Mouse (Mus musculus): ENCODE results near the gene Stk17b.
A peak's percentile ranks its signal among the peaks of the same experiment; 100 is the strongest.

The Stk17b gene

DNA sequence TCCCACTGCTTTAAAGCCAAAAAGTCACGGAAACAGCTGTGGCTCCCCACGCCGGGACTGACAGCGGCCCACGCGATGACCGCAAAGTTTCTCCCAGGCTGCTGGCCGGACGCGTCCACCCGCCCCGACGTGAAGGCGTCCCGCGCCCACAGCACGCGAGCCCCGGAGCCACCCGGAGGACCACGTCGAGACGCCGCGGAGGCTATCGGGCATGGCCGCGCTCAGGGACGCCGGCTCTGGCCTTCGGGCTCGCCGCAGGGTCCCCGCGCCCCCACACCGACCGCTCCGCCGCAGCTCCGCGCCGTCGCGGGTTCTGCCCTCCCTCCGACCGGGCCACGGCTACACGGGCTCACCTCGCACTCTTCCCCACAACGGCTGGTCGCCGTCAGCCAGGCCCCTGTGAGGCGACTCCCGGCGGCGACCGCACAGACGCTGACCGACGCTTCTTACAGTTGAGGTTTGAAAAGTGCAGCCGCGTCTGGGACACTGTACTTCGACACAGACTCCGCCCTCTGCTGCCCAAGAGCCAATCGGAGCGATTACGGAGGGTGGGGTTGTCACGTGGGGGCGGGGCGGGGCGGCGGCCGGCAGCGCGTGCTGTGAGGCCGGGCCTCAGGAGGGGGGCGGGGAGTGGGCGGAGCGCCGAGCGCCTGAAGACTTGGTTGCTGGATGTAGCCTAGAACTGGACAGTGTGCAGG is at the start of gene Stk17b:
TSS of gene Stk17b (minus strand) at position 504 of the 698 bp plus-strand sequence.
- DNase-seq (ENCODE audit: low spot score): peak; percentile 54

DNA sequence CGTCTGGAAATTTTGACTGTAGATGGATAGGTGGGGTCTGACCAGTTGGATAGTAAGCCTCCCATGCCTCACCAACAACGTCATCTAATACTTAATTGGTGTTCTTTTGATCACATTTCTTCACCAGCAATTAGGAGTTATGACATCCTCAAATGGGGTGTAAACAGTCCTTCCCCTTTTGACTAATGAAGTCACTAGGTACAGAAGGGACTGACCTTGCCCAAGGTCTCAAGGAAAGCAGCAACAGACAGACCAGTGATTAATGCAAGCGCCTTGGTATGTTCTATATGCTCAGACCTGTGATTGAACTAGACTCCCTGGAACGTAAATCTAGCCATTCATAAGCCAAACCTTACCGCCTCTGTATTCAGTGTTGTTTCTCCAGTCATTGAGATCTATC is 45.3 kb upstream of the Stk17b start:
- DNase-seq (ENCODE audit: low spot score): no peak

DNA sequence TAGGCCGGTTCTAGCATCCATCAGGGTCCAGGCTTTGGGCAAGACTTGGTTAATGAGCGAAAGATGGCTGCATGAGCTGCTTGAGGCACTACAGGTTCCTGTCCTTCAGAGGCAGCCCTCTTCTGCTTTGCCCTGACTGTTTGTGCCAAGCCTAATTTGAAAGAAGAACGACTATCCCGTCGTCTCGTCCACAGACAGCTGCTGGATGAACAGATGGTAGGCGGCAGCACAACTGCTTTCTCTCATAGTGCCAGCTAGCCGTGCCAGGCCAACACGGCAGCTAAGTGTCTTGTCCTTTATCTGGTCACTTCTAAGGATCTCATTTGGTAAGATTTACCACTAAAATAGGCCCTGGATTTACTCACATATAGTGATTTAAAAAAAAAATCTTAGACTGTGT is 44.1 kb upstream of the Stk17b start:
- no peak for DNase-seq (ENCODE audit: low spot score)

DNA sequence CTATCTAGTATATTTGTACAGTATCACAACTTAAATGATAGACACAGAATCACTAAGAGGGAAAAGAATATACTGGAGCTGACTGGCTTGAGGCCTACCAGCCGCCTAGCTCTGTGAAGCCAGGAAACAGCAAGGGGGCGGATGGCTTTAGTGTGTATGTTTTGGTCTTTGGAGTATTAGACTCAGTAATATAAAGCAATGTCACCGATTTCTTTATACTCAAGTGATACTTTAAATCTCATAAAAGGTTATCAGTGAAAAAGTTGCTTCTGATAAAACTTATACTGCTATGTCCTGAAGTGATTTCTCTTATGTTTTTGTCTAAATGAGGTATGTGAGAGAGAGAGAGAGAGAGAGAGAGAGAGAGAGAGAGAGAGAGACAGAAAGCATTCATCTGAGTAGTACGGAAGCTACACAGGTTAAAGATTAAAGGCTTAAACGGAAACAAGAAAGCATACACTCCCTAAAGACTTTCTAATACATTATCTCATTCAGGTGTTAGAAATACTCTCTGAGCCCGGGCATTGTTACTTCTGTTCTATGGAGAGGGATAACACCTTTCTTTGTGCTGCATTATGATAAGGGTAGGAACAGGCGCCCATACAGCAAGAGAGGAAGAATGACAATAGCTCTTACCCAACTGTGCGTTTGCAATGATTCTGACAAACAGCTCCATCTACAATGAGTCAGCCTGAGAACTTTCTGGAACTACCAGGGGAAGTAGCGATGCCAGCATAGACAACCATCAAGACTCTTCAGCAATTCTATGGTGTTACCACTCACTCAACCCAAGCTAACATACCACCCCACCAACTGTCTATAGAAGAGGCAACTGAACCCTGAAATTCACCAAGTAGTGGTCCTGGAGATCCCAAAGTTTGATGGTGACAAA is 39.7 kb upstream of the Stk17b start:
- DNase-seq (ENCODE audit: low spot score): no peak

DNA sequence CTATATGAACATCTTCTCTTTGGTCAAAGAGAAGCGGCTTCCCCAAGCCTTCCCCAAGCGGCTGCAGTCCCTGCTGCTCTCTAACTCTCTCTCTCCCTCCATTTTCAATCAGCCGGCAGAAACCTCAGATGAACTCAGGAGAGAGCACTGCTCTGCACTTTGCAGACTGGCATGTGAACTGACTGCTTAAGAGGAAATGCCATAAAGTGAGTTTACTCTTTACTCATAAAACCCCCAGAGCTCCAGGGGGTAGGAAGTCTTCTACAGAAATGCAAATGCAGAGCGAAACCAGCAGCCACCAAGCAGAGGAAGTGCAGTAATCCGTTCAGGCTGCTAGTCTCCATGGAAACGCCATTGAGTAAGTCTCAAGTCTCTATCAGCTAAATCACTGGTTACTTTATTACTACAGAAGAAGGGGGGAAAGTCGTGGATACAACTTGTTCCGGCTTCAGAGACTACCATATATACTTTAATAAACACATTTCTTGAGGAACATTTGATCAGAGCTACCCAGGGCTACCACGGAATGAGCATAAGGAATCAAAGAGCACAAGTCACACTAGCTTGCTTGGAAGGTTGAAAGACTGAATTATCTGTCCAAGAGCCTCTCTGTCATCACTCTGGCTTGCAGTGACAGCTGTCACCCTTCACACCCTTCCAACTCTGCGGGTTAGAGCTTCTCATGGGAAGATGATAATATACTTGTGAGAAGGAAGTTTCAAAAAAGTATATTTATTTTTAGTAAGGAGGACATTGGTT is 38.8 kb upstream of the Stk17b start:
- DNase-seq (ENCODE audit: low spot score): peak; percentile 35

DNA sequence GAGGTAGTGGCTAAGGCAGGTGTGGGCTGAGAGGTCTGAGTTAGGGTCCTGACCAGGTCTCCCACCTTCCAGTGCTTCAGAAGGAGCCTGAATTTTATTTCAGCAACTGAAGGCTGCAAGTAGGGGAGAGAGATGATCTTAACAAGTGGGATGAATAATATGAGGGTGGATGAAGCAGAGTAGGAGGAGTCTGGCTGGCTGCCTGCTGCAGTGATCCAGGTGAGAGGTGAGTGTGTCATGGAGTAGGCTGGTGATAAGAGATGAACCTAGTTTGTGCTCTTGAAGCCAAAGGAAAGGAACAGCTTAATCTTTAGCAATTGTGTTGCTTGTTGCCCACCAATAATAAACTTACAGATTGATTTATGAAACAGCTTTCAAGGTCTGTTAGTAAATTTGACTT is 37.0 kb upstream of the Stk17b start:
- no peak for DNase-seq (ENCODE audit: low spot score)

DNA sequence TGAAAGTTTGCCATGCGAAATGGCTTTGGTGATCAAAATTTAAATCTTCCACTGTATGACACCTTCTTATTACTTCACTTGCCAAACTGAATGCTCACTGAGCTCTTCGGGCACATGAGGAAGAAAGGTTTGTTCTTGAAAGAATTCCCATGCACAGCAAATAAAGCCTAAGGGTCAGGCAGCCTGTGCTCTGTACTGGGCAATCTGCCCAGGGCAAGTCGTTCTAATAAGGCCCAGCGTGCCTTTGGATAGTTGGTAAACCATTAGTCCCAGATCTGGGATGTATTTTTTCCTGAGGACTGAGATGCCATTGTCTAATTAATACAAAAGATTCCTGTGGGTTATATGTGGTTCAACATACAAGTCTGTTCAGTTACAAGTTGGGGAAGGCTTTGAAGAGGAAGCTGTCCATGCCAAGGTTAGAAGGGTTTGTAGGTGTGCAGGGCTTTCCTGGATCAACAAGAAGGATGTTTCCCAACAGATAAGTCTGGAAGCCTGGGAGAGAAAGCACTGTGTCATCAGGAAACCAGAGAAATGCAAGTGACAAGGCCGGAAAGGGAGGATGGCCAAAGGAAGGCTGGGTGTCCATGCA is 35.1 kb upstream of the Stk17b start:
- no peak for DNase-seq (ENCODE audit: low spot score)

DNA sequence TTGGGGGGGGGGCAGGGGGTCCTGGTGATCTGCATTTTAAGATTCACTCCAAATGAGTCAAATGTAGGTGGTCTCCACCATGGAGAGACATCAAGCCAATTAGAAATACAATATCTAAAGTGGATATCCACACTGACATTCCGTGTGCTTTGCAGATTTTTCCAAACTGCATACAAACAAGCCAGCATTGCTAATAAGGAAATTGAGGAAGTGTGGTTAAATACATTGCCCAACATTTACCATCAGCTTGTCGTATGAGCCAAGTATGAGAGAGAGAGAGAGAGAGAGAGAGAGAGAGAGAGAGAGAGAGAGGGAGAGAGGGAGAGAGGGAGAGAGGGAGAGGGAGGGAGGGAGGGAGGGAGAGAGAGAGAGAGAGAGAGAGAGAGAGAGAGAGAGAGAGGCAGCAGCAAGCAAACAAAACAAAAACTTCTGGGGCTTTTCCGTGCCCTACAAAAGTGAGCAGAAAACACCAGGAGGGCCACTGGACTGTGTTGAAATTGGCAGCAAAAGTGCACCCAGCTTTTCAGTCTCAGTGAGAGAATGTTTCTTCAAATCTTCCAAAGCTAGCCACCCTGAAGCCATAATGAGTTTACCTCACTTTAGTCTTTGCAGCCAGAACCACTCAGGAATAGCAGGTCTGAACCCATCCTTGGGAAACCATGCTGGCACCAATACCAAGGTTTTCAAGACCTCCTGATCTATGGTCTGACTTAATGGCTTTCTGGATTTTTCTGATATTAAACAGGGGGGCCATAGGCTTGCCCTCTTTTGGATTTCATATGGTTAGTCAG is 33.2 kb upstream of the Stk17b start:
- DNase-seq (ENCODE audit: low spot score): no peak

DNA sequence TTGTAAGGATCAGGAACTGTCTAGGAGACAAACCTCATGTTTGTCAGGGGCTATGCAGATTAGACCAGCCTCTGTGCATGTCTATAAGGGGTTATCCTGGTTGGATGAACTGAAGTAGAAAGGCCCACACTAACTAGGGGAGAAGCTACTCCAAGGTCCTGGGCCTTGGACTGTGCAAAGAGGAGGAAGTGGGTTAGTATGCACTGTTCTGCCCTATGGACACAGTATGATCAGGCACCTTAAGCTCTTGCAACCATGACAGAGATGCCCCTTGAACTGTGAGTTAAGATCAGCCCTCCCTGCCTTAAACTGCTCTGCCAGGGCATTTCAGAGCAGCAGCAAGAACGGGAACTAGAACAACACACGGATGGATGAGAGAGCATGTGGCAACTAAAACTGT is 31.3 kb upstream of the Stk17b start:
- DNase-seq (ENCODE audit: low spot score): no peak

DNA sequence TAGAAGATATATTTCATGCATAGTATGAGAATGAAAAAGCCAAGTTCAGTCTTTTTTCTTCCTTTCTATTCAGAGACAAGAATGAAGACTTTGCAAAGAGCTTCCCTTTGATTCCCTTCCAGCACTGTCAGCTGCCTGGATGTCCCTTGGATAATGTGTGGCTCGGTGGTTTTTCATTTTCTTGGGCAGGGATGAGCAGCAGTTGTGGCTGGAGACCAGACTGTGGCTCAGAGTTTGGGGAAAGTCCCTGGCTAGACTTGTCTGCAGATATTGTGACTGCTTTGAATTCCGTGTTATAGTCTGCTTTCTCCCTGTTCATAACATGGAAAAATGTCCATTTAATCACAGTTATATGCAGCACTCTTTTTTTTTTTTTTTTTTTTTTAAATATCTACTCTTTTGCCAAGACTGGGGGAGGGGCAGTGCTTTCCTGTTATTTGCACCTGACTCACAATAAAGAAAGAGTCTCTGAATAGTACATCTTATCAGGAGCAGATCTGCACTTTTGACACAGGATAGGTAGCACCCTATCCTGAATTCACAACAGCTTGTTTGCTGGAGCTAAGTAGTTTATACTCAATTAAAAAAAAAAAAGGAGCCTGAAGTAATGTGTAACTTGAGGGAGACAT is 29.2 kb upstream of the Stk17b start:
- no peak for DNase-seq (ENCODE audit: low spot score)

DNA sequence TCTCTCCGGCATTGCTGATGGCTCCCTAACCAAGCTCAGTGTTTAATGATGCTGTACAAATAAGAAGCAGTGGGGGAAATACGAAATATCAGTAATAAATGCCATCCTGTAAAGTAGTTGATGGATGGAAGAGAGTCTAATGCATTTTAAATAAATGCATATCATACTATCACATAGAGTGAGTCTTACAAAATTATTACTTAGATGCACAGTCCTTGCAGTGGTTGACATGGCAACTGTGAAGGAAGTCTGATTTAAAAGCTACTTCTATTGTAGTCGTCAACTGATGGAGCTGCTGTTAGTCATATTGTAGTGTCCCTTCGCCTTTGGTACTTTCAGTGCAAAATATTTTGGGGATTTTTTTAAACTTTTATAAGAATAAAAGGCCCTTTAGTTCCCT is 26.9 kb upstream of the Stk17b start:
- DNase-seq (ENCODE audit: low spot score): no peak

DNA sequence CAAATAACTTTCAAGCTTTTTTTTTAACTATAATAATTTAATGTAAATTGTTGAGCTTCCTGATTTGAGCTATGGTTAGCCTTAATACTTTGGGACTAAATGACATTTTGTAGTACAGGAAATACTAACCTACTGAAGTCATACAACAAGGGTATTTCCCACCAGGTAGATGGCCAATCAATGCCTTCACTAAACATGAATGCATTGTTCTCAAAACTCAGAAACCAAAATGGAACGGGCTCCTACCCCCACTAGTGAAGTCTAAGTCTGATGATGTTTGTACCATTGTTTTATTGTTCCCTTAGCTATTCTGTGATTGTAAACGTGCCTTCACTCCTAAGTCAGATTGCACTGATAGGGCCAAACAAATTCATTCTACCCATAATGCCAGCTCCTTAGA is 23.2 kb upstream of the Stk17b start:
- DNase-seq (ENCODE audit: low spot score): no peak

DNA sequence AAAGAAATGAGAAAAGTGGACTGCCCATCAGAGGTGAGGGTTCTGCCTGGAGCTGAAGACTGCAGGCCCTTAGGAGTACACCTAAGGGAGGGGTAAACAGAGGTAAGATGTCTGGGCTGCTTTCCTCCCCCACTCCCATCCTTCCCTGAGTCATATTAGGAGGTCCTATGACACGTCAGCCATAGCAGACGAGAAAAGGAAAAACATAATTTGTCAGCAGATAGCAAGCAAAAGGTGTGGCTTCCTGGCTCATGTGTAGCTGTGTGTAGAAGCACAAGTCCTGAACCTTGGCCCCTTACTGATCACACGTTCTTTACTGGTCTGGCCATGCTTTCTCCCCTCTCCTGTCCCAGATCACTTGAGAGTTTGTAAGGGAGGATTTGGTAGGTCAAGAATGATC is 12.8 kb upstream of the Stk17b start:
- no peak for DNase-seq (ENCODE audit: low spot score)

DNA sequence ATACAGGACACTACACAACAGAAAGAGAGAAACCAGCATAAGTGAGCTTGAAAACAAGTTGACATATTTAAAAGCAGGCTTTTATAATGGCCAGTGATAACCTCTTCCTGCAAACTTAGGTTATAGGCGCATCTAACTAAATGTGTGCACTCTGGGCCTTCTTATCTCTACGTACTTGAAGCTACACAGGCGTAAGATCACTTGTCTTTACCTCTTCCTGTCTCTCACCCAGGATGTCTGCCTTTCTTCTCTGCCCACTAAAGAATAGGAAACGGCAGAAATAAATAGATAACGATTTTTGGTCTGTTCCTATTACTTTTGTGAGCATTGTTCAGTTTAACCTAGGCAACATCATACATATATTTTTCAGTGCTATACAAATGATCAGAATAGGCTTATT is 12.1 kb upstream of the Stk17b start:
- DNase-seq (ENCODE audit: low spot score): no peak

DNA sequence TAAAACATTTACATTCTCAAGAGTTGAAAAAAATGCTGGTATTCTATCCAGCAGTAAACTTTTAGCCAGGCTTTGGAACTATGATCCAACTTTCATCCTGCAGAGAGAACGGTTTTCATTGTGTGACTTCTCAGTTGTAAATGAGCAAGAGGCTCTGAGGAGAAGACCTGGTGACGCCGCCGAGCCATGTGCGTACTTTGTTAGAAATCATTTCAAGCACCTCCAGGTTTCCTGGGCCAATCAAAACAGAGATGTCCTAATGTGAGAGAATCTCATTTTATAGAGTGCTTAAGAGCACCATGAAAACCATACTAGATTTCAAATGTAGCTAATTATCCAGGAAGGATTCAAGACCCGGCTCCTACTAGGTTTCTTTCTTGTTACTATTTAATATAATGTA is 11.2 kb upstream of the Stk17b start:
- DNase-seq (ENCODE audit: low spot score): no peak

DNA sequence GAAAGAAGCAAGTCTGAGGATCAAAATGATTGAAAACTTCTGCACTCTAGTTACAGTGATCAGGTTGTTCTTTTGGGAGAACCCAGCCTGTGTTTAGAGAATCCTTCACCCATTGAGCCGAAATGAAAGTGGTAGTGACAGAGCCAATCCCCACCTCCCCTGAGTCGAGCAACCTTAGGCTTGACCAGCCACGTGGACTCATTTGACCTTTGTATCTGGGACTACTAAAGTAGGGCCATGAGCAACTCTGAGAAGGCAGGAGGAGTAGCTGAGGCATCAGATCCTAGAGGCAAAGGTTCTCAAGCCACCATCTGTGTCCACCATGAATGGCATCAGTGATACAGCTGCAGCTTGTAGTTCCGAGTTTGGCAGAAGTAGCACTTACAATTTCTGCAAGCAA is 10.6 kb upstream of the Stk17b start:
- DNase-seq (ENCODE audit: low spot score): no peak

DNA sequence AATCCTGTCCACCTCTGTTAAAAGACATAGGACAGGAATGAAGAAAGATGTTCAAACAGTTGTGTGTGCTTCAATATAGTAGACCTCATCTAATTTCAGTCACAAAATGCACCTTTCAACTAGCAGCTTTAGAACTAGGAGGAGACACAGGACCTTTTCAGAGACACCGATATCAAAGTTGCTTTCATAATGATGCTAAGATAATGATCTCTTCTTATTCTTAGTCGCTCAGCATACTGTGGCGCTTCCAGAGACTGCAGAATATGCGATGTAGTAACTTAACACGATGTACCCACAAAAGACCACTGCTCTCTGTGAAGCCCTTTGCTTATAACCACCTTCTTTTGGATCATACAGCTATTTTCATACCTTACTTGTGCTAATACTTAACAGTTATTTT is 10.1 kb upstream of the Stk17b start:
- DNase-seq (ENCODE audit: low spot score): no peak

DNA sequence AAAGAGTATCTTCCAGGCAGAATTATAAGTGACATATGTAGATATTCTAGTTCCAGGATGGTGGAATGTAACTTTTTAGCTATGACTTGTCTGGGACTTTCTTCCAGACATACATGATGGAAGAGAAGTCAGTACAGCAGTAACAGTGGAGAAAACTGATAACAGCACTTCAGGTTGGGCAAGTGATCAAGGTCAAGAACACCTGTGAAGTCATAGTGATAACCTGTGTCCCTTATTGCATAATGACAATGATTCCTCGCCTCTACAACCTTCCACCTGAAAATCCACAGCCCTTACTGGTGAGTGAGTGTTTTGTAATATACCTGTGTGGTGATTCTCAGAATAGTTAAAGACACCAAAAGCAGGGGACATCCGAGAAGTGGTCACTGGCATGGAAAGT is 9.3 kb upstream of the Stk17b start:
- DNase-seq (ENCODE audit: low spot score): no peak

DNA sequence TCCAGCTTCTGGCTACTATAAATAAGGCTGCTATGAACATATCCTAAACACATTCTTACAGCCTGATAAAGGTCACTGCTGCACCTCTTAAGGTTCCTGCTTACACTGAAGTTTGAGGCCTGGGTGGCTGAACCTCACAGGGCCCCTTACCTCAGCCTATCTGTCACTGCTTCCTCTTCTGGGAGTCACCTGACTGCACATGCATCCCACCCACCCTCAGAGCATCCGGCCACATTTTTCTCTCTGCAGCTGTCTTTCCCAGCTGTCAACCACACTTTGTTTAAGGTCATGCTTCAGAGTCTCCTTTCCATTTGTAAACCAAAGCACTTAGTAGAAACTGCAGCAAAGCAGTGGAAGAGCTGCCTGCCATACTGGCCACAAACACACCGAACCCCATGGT is 6.3 kb upstream of the Stk17b start:
- DNase-seq (ENCODE audit: low spot score): no peak

DNA sequence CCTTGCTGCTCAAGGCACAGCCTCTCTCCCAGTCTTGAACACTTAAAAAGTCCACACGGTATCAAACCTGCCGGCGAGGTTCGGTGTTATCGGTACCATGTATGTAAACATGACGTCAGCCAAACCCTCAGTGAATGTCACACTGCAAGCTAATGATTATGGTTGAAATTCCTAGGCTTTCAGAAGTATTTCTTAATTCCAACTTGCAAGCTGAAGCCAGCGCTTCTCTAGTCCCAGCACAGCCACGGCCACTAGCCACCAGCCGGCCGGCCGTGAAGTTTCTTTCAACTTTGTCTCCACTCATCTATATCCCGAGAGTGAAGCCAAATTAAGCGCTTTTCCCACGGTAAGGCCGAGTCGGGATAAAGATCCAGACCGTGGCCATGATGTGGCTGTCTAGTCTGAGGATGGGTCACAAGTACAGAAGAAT is 718 bp downstream of the Stk17b start:
- DNase-seq (ENCODE audit: low spot score): no peak

DNA sequence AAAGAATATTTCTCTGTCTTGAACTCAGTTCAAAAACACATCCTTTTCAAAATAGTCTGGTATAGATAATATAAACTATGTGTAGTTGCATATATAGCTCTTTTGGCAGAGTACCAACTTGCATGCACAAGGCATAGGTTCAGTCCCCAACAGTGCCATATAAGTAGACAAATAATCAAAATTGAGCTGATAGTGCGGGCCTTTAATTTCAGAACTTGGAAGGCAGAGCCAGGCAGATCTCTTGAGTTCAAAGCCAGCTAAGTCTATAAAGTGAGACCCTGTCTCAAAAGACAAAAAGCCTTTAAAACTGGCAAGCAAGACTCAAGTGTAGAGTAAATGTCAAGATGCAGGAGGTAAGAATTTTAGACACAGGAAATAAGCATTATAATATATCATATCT is 2.1 kb downstream of the Stk17b start:
- DNase-seq (ENCODE audit: low spot score): no peak
